Mouse (Mus musculus): ENCODE data around the gene Dok1.

Gene Dok1

GRCm38 (mm10) chr6:83049367-83049766, 16.1 kb upstream of the Dok1 start:
- no peak for DNase-seq (ENCODE audit: extremely low read depth, low read depth, low spot score)

- DNase-seq (ENCODE audit: extremely low read depth, low read depth, low spot score), result no peak
These were observed 11.5 kb upstream of the Dok1 start for GRCm38 (mm10) chr6:83044742-83045141.

- no peak for DNase-seq (ENCODE audit: extremely low read depth, low read depth, low spot score)
These were observed 10.7 kb upstream of the Dok1 start for GRCm38 (mm10) chr6:83043993-83044392.

- no peak for DNase-seq (ENCODE audit: extremely low read depth, low read depth, low spot score)
These were observed 10.3 kb upstream of the Dok1 start for GRCm38 (mm10) chr6:83043561-83043960.

- DNase-seq (ENCODE audit: extremely low read depth, low read depth, low spot score), result no peak
These were observed 7.3 kb upstream of the Dok1 start for GRCm38 (mm10) chr6:83040601-83041000.

- no peak for DNase-seq (ENCODE audit: extremely low read depth, low read depth, low spot score)
These were observed 5.3 kb upstream of the Dok1 start for GRCm38 (mm10) chr6:83038496-83039012.

GRCm38 (mm10) chr6:83037188-83037587, 3.9 kb upstream of the Dok1 start:
- no peak for DNase-seq (ENCODE audit: extremely low read depth, low read depth, low spot score)

- no peak for DNase-seq (ENCODE audit: extremely low read depth, low read depth, low spot score)
These were observed 1.3 kb upstream of the Dok1 start for GRCm38 (mm10) chr6:83034463-83035055.

GRCm38 (mm10) chr6:83032769-83033191, 491 bp downstream of the Dok1 start:
- no peak for DNase-seq (ENCODE audit: extremely low read depth, low read depth, low spot score)

GRCm38 (mm10) chr6:83031921-83032590, 1.2 kb downstream of the Dok1 start:
- DNase-seq (ENCODE audit: extremely low read depth, low read depth, low spot score), result no peak

- DNase-seq (ENCODE audit: extremely low read depth, low read depth, low spot score), result no peak
These were observed 2.2 kb downstream of the Dok1 start for GRCm38 (mm10) chr6:83031111-83031510.

GRCm38 (mm10) chr6:83029777-83030176, 3.5 kb downstream of the Dok1 start:
- no peak for DNase-seq (ENCODE audit: extremely low read depth, low read depth, low spot score)

GRCm38 (mm10) chr6:83027706-83028105, 5.6 kb downstream of the Dok1 start:
- no peak for DNase-seq (ENCODE audit: extremely low read depth, low read depth, low spot score)

GRCm38 (mm10) chr6:83027293-83027692, 6.0 kb downstream of the Dok1 start:
- DNase-seq (ENCODE audit: extremely low read depth, low read depth, low spot score), result no peak

- no peak for DNase-seq (ENCODE audit: extremely low read depth, low read depth, low spot score)
These were observed 8.1 kb downstream of the Dok1 start for GRCm38 (mm10) chr6:83025221-83025620.

- no peak for DNase-seq (ENCODE audit: extremely low read depth, low read depth, low spot score)
These were observed 8.8 kb downstream of the Dok1 start for GRCm38 (mm10) chr6:83024421-83024820.

GRCm38 (mm10) chr6:83023786-83024185, 9.5 kb downstream of the Dok1 start:
- no peak for DNase-seq (ENCODE audit: extremely low read depth, low read depth, low spot score)

GRCm38 (mm10) chr6:83023008-83023407, 10.3 kb downstream of the Dok1 start:
- DNase-seq (ENCODE audit: extremely low read depth, low read depth, low spot score), result no peak

GRCm38 (mm10) chr6:83020836-83021593, 12.3 kb downstream of the Dok1 start:
- no peak for DNase-seq (ENCODE audit: extremely low read depth, low read depth, low spot score)

GRCm38 (mm10) chr6:83020121-83020520, 13.2 kb downstream of the Dok1 start:
- DNase-seq (ENCODE audit: extremely low read depth, low read depth, low spot score), result no peak

- no peak for DNase-seq (ENCODE audit: extremely low read depth, low read depth, low spot score)
These were observed 14.2 kb downstream of the Dok1 start for GRCm38 (mm10) chr6:83019044-83019443.

GRCm38 (mm10) chr6:83017190-83017589, 16.1 kb downstream of the Dok1 start:
- DNase-seq (ENCODE audit: extremely low read depth, low read depth, low spot score), result no peak
